Mouse (Mus musculus): ENCODE measurements around the gene Rffl. TPM values are rescaled to one million over a fixed set of nuclear protein-coding genes. Genes with fewer than 3 reads are reported as not detected.
A peak's percentile ranks its signal among the peaks of the same experiment; 100 is the strongest.

Gene Rffl
- 8.9 and 9.6 TPM in 2 replicates for polyA plus RNA-seq (2016; fragmentation: Nextera tagmentation; extraction: Ambion mirVana)

- H3K9me3 ChIP-seq (replicated peaks): no peaks in the 10 kb centered on the region
- no peak within 1 kb of the TSS for H3K27ac ChIP-seq
- ATAC-seq (ENCODE audit: low FRiP score): peak; percentile 96
- 1% methylated on average over 43 of the region's 43 CpGs for WGBS
- peak within 1 kb of the TSS; percentile 79 for H3K4me3 ChIP-seq
- H3K4me2 ChIP-seq (replicated peaks): peak within 1 kb of the TSS; percentile 85
- H3K9ac ChIP-seq: peak within 1 kb of the TSS; percentile 77
- no peaks in the 10 kb centered on the region for H3K36me3 ChIP-seq
- H3K27me3 ChIP-seq: no peaks in the 10 kb centered on the region
- H3K4me1 ChIP-seq: peaks cover 6% of the 10 kb centered on the region; the same call in 1 of the 2 replicates
Observed at GRCm38 (mm10) chr11:82871031-82871446, at the start of gene Rffl. Gene Rffl, minus strand, starts transcription at chr11:82871210.

- no peak for ATAC-seq (ENCODE audit: low FRiP score)
- Histone ChIP-seq H3K4me3 (no peak overlapping the region), H3K4me2 (replicated peaks) (no peak overlapping the region), H3K9me3 (replicated peaks) (no peaks in the 10 kb centered on the region), H3K36me3 (no peaks in the 10 kb centered on the region), H3K27ac (no peak overlapping the region), H3K9ac (no peak overlapping the region), H3K27me3 (peaks cover 21% of the 10 kb centered on the region), H3K4me1 (no peaks in the 10 kb centered on the region)
- WGBS: 68% methylated on average over 10 of the region's 10 CpGs
Observed at GRCm38 (mm10) chr11:82920768-82921167, 49.8 kb upstream of the Rffl start.

- Histone ChIP-seq H3K27me3 (peaks cover 27% of the 10 kb centered on the region), H3K4me3 (no peak overlapping the region), H3K4me2 (replicated peaks) (peak overlapping the region; percentile 49), H3K27ac (no peak overlapping the region), H3K4me1 (no peaks in the 10 kb centered on the region), H3K9ac (no peak overlapping the region), H3K9me3 (replicated peaks) (no peaks in the 10 kb centered on the region), H3K36me3 (no peaks in the 10 kb centered on the region)
- WGBS: 9% methylated on average over 16 of the region's 16 CpGs
- ATAC-seq (ENCODE audit: low FRiP score): 0 out of 2 replicates have a peak, but pooled peaks have one; percentile 54
Observed at GRCm38 (mm10) chr11:82914711-82915352, 43.8 kb upstream of the Rffl start.

DNA sequence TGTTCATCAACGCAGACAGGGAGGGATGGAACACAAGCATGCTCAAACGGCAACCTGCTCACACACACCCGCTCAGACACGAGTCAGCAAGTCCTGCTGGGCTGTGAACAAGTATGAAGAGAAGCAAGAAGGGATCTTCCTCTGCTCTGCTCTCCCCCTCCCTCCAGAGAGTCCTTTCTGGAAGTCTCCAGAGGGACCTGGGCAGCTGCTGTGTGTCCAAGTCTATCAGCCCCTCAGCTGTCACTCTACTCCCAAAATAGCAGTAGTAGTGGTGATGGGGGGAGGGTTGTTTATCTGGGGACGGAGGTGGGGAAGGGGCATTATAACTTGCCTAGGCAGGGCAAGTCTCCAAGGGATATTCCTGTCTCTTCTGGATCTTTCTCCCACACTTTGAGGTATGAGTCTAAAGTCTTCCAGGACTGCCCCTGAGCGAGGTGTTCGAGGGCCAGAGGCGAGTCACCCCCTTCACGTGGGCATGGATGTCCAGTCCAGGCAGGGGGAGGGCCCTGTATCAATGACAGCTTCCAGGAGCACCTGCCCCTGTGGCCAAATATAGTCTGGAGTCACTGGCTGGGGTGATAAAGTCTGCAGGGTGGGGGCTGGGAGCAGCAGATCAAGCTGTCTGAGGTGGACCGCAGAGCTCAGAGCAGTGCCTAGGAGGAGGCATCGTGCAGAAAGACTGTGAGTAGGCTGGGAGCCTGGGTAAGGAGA is 39.8 kb upstream of the Rffl start:
- ATAC-seq (ENCODE audit: low FRiP score): no peak
- Histone ChIP-seq H3K36me3 (peaks cover 3% of the 10 kb centered on the region; the same call in 1 of the 2 replicates), H3K27me3 (peaks cover 21% of the 10 kb centered on the region), H3K4me2 (replicated peaks) (no peak overlapping the region), H3K9me3 (replicated peaks) (no peaks in the 10 kb centered on the region), H3K27ac (no peak overlapping the region), H3K4me1 (peaks cover 7% of the 10 kb centered on the region), H3K4me3 (no peak overlapping the region), H3K9ac (no peak overlapping the region)
- 83% methylated on average over 11 of the region's 11 CpGs for WGBS

- peaks cover 8% of the 10 kb centered on the region for H3K36me3 ChIP-seq
- H3K9me3 ChIP-seq (replicated peaks): no peaks in the 10 kb centered on the region
- no peak within 1 kb of the TSS for H3K9ac ChIP-seq
- no peak within 1 kb of the TSS for H3K4me2 ChIP-seq (replicated peaks)
- WGBS: 82% methylated on average over 4 of the region's 4 CpGs
- peaks cover 7% of the 10 kb centered on the region for H3K4me1 ChIP-seq
- no peak for ATAC-seq (ENCODE audit: low FRiP score)
- H3K27me3 ChIP-seq: peaks cover 21% of the 10 kb centered on the region
- H3K27ac ChIP-seq: no peak within 1 kb of the TSS
- H3K4me3 ChIP-seq: no peak within 1 kb of the TSS
Observed at GRCm38 (mm10) chr11:82910250-82910649, 39.2 kb upstream of the Rffl start, which contains the start of gene Unc45b. Gene Unc45b, plus strand, starts transcription at chr11:82910550.

DNA sequence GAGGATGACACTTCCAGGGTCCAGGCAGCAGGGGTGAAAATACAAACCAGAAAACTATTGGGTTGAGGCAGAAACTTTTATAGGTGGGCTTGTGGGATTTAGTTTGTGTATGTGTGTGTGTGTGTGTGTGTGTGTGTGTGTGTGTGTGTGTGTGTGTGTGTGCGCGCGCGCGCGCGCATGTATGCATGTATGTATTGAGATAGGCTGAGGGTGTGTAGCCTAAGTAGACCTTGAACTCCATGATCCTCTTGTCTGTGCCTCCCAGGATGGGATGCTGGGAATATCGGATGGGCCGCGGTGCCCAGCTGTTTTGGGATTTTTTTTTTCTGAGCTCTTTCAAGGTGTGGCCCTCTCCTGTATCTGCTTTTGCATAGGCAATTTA is 37.6 kb upstream of the Rffl start:
- Histone ChIP-seq H3K36me3 (peaks cover 24% of the 10 kb centered on the region), H3K27me3 (peaks cover 14% of the 10 kb centered on the region), H3K9ac (peak overlapping the region; percentile 85; the same call in 1 of the 2 replicates), H3K4me1 (peaks cover 7% of the 10 kb centered on the region), H3K9me3 (replicated peaks) (no peaks in the 10 kb centered on the region), H3K4me2 (replicated peaks) (peak overlapping the region; percentile 77), H3K27ac (no peak overlapping the region), H3K4me3 (peak overlapping the region; percentile 82; the same call in 1 of the 2 replicates)
- ATAC-seq (ENCODE audit: low FRiP score): no peak
- WGBS: 83% methylated on average over 3 of the region's 10 CpGs

- ATAC-seq (ENCODE audit: low FRiP score): peak; percentile 76
- Histone ChIP-seq H3K4me1 (peaks cover 7% of the 10 kb centered on the region), H3K4me3 (peak within 1 kb of the TSS; percentile 82), H3K27me3 (peaks cover 9% of the 10 kb centered on the region), H3K36me3 (peaks cover 31% of the 10 kb centered on the region), H3K9me3 (replicated peaks) (no peaks in the 10 kb centered on the region), H3K27ac (no peak within 1 kb of the TSS), H3K4me2 (replicated peaks) (peak within 1 kb of the TSS; percentile 77), H3K9ac (peak within 1 kb of the TSS; percentile 85)
- 1% methylated on average over 71 of the region's 73 CpGs for WGBS
Observed at GRCm38 (mm10) chr11:82907651-82908607, 36.9 kb upstream of the Rffl start, which contains the start of gene Nle1. Gene Nle1, minus strand, starts transcription at chr11:82908411.

- 88% methylated on average over 5 of the region's 5 CpGs for WGBS
- H3K4me1 ChIP-seq: peaks cover 7% of the 10 kb centered on the region
- H3K27ac ChIP-seq: no peak overlapping the region
- H3K4me2 ChIP-seq (replicated peaks): no peak overlapping the region
- H3K36me3 ChIP-seq: peaks cover 52% of the 10 kb centered on the region
- no peak overlapping the region for H3K9ac ChIP-seq
- H3K27me3 ChIP-seq: no peaks in the 10 kb centered on the region; the same call in 1 of the 2 replicates
- H3K9me3 ChIP-seq (replicated peaks): no peaks in the 10 kb centered on the region
- ATAC-seq (ENCODE audit: low FRiP score): no peak
- H3K4me3 ChIP-seq: no peak overlapping the region
Observed at GRCm38 (mm10) chr11:82905816-82906215, 34.8 kb upstream of the Rffl start.

DNA sequence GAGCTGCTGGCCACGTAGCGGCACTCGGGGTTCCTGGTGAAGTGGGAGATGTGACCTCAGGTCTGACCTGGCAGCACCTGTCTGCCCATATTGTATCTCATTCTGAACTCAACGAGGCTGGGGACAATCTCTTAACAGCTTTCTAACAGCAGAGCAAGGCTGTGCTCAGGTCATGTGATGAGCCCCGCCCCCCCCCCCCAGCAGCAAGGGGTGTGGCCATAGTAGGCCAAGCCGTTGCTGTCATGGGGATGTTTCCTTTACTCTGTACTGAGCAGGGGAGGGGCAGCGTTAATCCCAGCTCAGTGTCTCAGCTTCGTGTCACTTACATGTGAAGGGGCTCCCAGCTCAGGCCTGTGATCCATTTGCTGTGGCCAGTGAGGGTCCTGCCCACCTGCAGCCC is 33.9 kb upstream of the Rffl start:
- peaks cover 61% of the 10 kb centered on the region for H3K36me3 ChIP-seq
- no peak overlapping the region for H3K27ac ChIP-seq
- no peak overlapping the region for H3K9ac ChIP-seq
- no peak overlapping the region for H3K4me2 ChIP-seq (replicated peaks)
- no peaks in the 10 kb centered on the region for H3K9me3 ChIP-seq (replicated peaks)
- 73% methylated on average over 8 of the region's 8 CpGs for WGBS
- H3K4me1 ChIP-seq: peaks cover 7% of the 10 kb centered on the region
- H3K27me3 ChIP-seq: no peaks in the 10 kb centered on the region
- no peak overlapping the region for H3K4me3 ChIP-seq
- ATAC-seq (ENCODE audit: low FRiP score): no peak

DNA sequence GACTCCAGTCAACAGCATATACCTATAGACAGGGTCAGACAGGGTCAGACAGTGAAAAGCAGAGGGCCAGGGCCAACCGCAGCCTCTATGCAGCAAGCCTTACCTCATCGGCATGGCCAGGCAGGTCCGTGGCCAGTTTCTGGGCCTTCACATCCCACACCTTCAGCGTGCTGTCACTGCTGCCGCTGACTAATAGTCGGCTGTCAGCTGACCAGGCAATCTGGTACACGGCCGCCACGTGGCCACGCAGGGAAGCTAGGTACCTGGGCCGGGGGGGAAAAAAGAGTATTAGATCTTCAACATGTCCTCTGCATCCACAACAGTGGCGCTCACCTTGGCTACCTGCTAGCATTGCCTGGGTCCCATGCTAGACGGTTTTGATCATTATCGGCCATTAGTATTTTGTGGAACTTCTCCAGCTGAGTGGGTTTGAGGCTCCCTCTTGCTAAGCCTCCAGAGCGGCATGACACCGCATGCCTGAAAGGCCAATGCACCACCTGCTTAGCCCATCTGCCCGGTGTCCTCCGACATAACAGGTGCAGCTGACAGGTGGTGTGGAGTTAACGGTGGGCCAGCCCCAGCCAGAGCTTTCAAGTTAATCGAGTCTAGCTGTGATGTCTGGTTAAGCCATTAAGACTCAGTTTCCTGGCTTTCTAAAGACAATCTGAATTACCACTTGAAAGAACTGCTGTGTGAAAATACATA is 30.7 kb upstream of the Rffl start:
- Histone ChIP-seq H3K27me3 (no peaks in the 10 kb centered on the region), H3K9me3 (replicated peaks) (no peaks in the 10 kb centered on the region), H3K4me1 (no peaks in the 10 kb centered on the region), H3K9ac (no peak overlapping the region), H3K4me3 (no peak overlapping the region), H3K27ac (no peak overlapping the region), H3K4me2 (replicated peaks) (no peak overlapping the region), H3K36me3 (peaks cover 72% of the 10 kb centered on the region)
- 91% methylated on average over 20 of the region's 20 CpGs for WGBS
- no peak for ATAC-seq (ENCODE audit: low FRiP score)

GRCm38 (mm10) chr11:82899720-82900119 is 28.7 kb upstream of the Rffl start:
- H3K27me3 ChIP-seq: no peaks in the 10 kb centered on the region
- 93% methylated on average over 5 of the region's 5 CpGs for WGBS
- no peak overlapping the region for H3K4me2 ChIP-seq (replicated peaks)
- no peak overlapping the region for H3K27ac ChIP-seq
- ATAC-seq (ENCODE audit: low FRiP score): no peak
- H3K4me3 ChIP-seq: no peak overlapping the region
- H3K9me3 ChIP-seq (replicated peaks): no peaks in the 10 kb centered on the region
- peaks cover 59% of the 10 kb centered on the region for H3K36me3 ChIP-seq
- H3K9ac ChIP-seq: no peak overlapping the region
- H3K4me1 ChIP-seq: no peaks in the 10 kb centered on the region

All from hindbrain, embryonic 12.5 days (tissue).